Mouse (Mus musculus) liver, postnatal 0 days (tissue): ENCODE measurements around the gene Plxnc1.

Experiments used
- CTCF ChIP-seq: sonication (generic); IDR thresholded peaks from 2 replicates; pipeline ENCODE4 v1.5.1; 2016; ENCODE audit warnings: antibody characterized with exemption, low read depth
- EP300 ChIP-seq: IDR thresholded peaks from 2 replicates; pipeline ENCODE4 v1.6.1; 2016; ENCODE audit warnings: antibody characterized with exemption, low read depth, mild to moderate bottlenecking

DNA sequence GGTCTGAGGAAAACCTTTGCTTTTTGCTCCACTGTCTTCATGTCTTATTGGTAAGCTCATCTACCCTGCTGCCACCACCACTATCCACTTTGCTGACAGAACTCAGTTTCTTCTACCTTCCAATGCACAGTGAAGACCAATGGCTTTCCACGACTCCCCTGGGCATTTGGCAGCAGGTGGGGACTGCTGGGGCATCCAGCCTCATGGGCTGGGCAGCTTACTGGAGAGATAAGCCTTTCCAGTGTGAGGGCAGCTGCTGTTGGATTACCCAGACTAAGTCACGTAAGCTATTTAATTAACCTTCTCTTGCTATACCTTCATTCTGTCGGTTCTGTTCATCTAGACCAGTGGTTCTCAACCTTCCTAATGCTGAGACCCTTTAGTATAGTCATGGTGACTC is 126.5 kb downstream of the Plxnc1 start:
- TF ChIP-seq CTCF (no peak), EP300 (no peak)
